Mouse (Mus musculus) midbrain, embryonic 11.5 days (tissue): ENCODE measurements at regions not wholly inside any gene's neighbourhood (a gene's known extent, or its start where the extent isn't known, plus 50 kb on each side); places are given as distances from the start of the nearest gene placed in this dataset.

Source experiments
- ATAC-seq: fragments of 200-750 bp; cut with Nextera tagmentation; 2 replicates; pipeline ENCODE4 v1.8.0; 2017; ENCODE audit warnings: moderate TSS enrichment, moderate library complexity; ENCODE audit not compliant: low FRiP score
- DNase-seq: peaks from one replicate; pipeline ENCODE4 v3.0.0; 2015; ENCODE audit warnings: low spot score; ENCODE audit errors: missing footprints
- H3K27ac ChIP-seq: fragments of 300-500 bp; sonication (generic); 2 replicates; pipeline ENCODE4 v1.5.1; 2014; ENCODE audit warnings: low read depth, low read length
- H3K27me3 ChIP-seq: fragments of 300-500 bp; sonication (generic); 2 replicates; pipeline ENCODE4 v1.6.1; 2014; ENCODE audit warnings: mild to moderate bottlenecking, low read length, moderate library complexity, mixed read lengths; ENCODE audit not compliant: control insufficient read depth, insufficient read depth
- H3K36me3 ChIP-seq: fragments of 300-500 bp; sonication (generic); 2 replicates; pipeline ENCODE4 v1.6.1; 2014; ENCODE audit warnings: mild to moderate bottlenecking, low read length, moderate library complexity, mixed read lengths; ENCODE audit not compliant: control insufficient read depth, insufficient read depth
- H3K4me1 ChIP-seq: fragments of 300-500 bp; sonication (generic); 2 replicates; pipeline ENCODE4 v1.6.1; 2014; ENCODE audit warnings: low read length; ENCODE audit not compliant: control insufficient read depth, insufficient read depth
- H3K4me2 ChIP-seq: fragments of 300-500 bp; sonication (generic); 2 replicates; pipeline ENCODE4 v1.6.1; 2014; ENCODE audit warnings: mild to moderate bottlenecking, moderate library complexity
- H3K4me3 ChIP-seq: fragments of 300-500 bp; sonication (generic); 2 replicates; pipeline ENCODE4 v1.5.1; 2014; ENCODE audit warnings: low read depth, low read length
- H3K9ac ChIP-seq: fragments of 300-500 bp; sonication (generic); 2 replicates; pipeline ENCODE4 v1.6.1; 2014; ENCODE audit warnings: low read length
- H3K9me3 ChIP-seq: fragments of 300-500 bp; sonication (generic); 2 replicates; pipeline ENCODE4 v1.6.1; 2016; ENCODE audit warnings: low read length; ENCODE audit not compliant: control insufficient read depth
- WGBS: fragments of 180-500 bp; shearing (Covaris S2); extraction: QIAGEN DNeasy Blood & Tissue Kit; methylation state at CpG from one replicate; pipeline ENCODE4 v1.1.7; 2014; 5-methylcytosine and 5-hydroxymethylcytosine counted together

GRCm38 (mm10) chr13:37508385-37509351 is 163.7 kb downstream of the Ly86 start:
- ATAC-seq (peak; percentile 22; the same call in 1 of the 2 replicates), DNase-seq (peak; percentile 83)
- Histone ChIP-seq H3K9ac (no peak overlapping the region), H3K9me3 (no peaks in the 10 kb centered on the region), H3K4me2 (no peak overlapping the region), H3K36me3 (no peaks in the 10 kb centered on the region), H3K27me3 (peaks cover 13% of the 10 kb centered on the region; the same call in 1 of the 2 replicates), H3K4me3 (no peak overlapping the region), H3K4me1 (peaks cover 9% of the 10 kb centered on the region), H3K27ac (peak overlapping the region; percentile 45; the same call in 1 of the 2 replicates)
- WGBS = 48% methylated on average over 19 of the region's 19 CpGs

GRCm38 (mm10) chr13:37509352-37509851 is 164.4 kb downstream of the Ly86 start:
- no peaks in the 10 kb centered on the region for H3K9me3 ChIP-seq
- ATAC-seq (peak; percentile 67), DNase-seq (peak; percentile 87)
- peaks cover 13% of the 10 kb centered on the region; the same call in 1 of the 2 replicates for H3K27me3 ChIP-seq
- no peak overlapping the region for H3K4me2 ChIP-seq
- no peak overlapping the region for H3K9ac ChIP-seq
- peak overlapping the region; percentile 32; the same call in 1 of the 2 replicates for H3K27ac ChIP-seq
- 44% methylated on average over 12 of the region's 12 CpGs for WGBS
- no peak overlapping the region for H3K4me3 ChIP-seq
- H3K4me1 ChIP-seq = peaks cover 13% of the 10 kb centered on the region
- H3K36me3 ChIP-seq = no peaks in the 10 kb centered on the region

- WGBS = 81% methylated on average over 6 of the region's 6 CpGs
- ATAC-seq (no peak), DNase-seq (peak; percentile 57)
- peaks cover 16% of the 10 kb centered on the region; the same call in 1 of the 2 replicates for H3K27me3 ChIP-seq
- H3K9me3 ChIP-seq = no peaks in the 10 kb centered on the region
- H3K4me2 ChIP-seq = no peak overlapping the region
- H3K36me3 ChIP-seq = no peaks in the 10 kb centered on the region
- no peak overlapping the region for H3K4me3 ChIP-seq
- H3K9ac ChIP-seq = no peak overlapping the region
- H3K4me1 ChIP-seq = peaks cover 17% of the 10 kb centered on the region
- H3K27ac ChIP-seq = no peak overlapping the region
Measured at GRCm38 (mm10) chr13:37510511-37510910, 165.5 kb downstream of the Ly86 start.

GRCm38 (mm10) chr13:37511006-37511405 is 166.0 kb downstream of the Ly86 start:
- Histone ChIP-seq H3K4me3 (no peak overlapping the region), H3K36me3 (no peaks in the 10 kb centered on the region), H3K4me2 (no peak overlapping the region), H3K27ac (no peak overlapping the region), H3K27me3 (peaks cover 16% of the 10 kb centered on the region; the same call in 1 of the 2 replicates), H3K9ac (no peak overlapping the region), H3K9me3 (no peaks in the 10 kb centered on the region), H3K4me1 (peaks cover 17% of the 10 kb centered on the region)
- peak; percentile 71 for DNase-seq
- ATAC-seq = no peak
- WGBS = 87% methylated on average over 6 of the region's 6 CpGs

- no peak overlapping the region for H3K4me3 ChIP-seq
- WGBS = 80% methylated on average over 4 of the region's 4 CpGs
- no peak overlapping the region for H3K9ac ChIP-seq
- H3K27me3 ChIP-seq = peaks cover 16% of the 10 kb centered on the region; the same call in 1 of the 2 replicates
- ATAC-seq = no peak
- no peaks in the 10 kb centered on the region for H3K36me3 ChIP-seq
- H3K4me2 ChIP-seq = no peak overlapping the region
- H3K9me3 ChIP-seq = no peaks in the 10 kb centered on the region
- H3K27ac ChIP-seq = no peak overlapping the region
- H3K4me1 ChIP-seq = peaks cover 17% of the 10 kb centered on the region
- DNase-seq = peak; percentile 66
Measured at GRCm38 (mm10) chr13:37511406-37511805, 166.4 kb downstream of the Ly86 start.

GRCm38 (mm10) chr13:37512781-37513180 is 167.8 kb downstream of the Ly86 start:
- 85% methylated on average over 3 of the region's 3 CpGs for WGBS
- no peaks in the 10 kb centered on the region for H3K9me3 ChIP-seq
- no peaks in the 10 kb centered on the region for H3K36me3 ChIP-seq
- no peak overlapping the region for H3K27ac ChIP-seq
- ATAC-seq = no peak
- no peak overlapping the region for H3K9ac ChIP-seq
- peaks cover 16% of the 10 kb centered on the region; the same call in 1 of the 2 replicates for H3K27me3 ChIP-seq
- H3K4me3 ChIP-seq = no peak overlapping the region
- no peak overlapping the region for H3K4me2 ChIP-seq
- peak; percentile 49 for DNase-seq
- peaks cover 20% of the 10 kb centered on the region for H3K4me1 ChIP-seq

GRCm38 (mm10) chr13:37513206-37513904 is 168.3 kb downstream of the Ly86 start:
- Histone ChIP-seq H3K36me3 (no peaks in the 10 kb centered on the region), H3K27me3 (peaks cover 14% of the 10 kb centered on the region; the same call in 1 of the 2 replicates), H3K9me3 (no peaks in the 10 kb centered on the region), H3K4me2 (peak overlapping the region; percentile 32; the same call in 1 of the 2 replicates), H3K27ac (peak overlapping the region; percentile 46), H3K9ac (peak overlapping the region; percentile 14; the same call in 1 of the 2 replicates), H3K4me3 (no peak overlapping the region), H3K4me1 (peaks cover 20% of the 10 kb centered on the region)
- 30% methylated on average over 2 of the region's 2 CpGs for WGBS
- ATAC-seq (peak; percentile 1), DNase-seq (peak; percentile 71)

- Histone ChIP-seq H3K36me3 (no peaks in the 10 kb centered on the region), H3K4me3 (no peak overlapping the region), H3K27me3 (peaks cover 17% of the 10 kb centered on the region; the same call in 1 of the 2 replicates), H3K4me1 (peaks cover 15% of the 10 kb centered on the region), H3K9me3 (no peaks in the 10 kb centered on the region), H3K27ac (peak overlapping the region; percentile 46), H3K9ac (peak overlapping the region; percentile 14), H3K4me2 (peak overlapping the region; percentile 32)
- ATAC-seq (peak; percentile 81), DNase-seq (peak; percentile 97)
- WGBS = 4% methylated on average over 23 of the region's 23 CpGs
Measured at GRCm38 (mm10) chr13:37513905-37514607, 169.0 kb downstream of the Ly86 start.
